Mouse (Mus musculus): ENCODE results near the gene Ivl. TPM values are rescaled to one million over a fixed set of nuclear protein-coding genes. Genes with fewer than 3 reads are reported as not detected.

Gene Ivl
- polyA plus RNA-seq, 1 experiment from 2014 or later: not detected

DNA sequence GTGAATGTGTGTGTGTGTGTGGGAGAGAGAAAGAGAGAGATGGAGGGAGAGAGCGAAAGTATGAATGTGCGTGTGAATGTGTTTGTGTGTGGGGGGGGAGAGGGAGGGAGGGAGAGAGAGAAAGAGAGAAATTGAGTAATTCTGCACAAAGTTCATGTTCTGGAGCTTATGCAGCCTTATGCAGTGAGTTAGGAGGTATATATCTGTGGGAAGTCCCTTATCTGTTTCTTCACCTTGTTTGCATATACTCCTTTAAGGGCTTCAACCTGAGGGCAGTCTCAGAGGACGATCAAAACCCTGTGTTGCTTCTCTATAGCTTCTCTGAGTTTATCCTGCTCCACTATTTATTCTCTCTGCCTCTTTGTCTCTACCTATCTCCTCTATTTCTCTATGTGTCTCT lies 13.7 kb upstream of the Ivl start:
- no peak overlapping the region for H3K4me3 ChIP-seq (replicated peaks; ENCODE audit: low read length)
- no peak overlapping the region for H3K9ac ChIP-seq (replicated peaks; ENCODE audit: low read depth, low read length)
- H3K4me2 ChIP-seq (ENCODE audit: low read length): no peak overlapping the region
- H3K27me3 ChIP-seq (replicated peaks; ENCODE audit: control insufficient read depth, insufficient read depth, low read length): no peaks in the 10 kb centered on the region
- H3K27ac ChIP-seq (ENCODE audit: low read length): no peak overlapping the region
- H3K9me3 ChIP-seq (ENCODE audit: control insufficient read depth, low read length): no peaks in the 10 kb centered on the region
- no peak for ATAC-seq
- no peaks in the 10 kb centered on the region for H3K4me1 ChIP-seq (replicated peaks; ENCODE audit: control insufficient read depth, insufficient read depth, low read length)
- 93% methylated on average over 3 of the region's 3 CpGs for WGBS
- H3K36me3 ChIP-seq (ENCODE audit: control insufficient read depth, insufficient read depth): no peaks in the 10 kb centered on the region

DNA sequence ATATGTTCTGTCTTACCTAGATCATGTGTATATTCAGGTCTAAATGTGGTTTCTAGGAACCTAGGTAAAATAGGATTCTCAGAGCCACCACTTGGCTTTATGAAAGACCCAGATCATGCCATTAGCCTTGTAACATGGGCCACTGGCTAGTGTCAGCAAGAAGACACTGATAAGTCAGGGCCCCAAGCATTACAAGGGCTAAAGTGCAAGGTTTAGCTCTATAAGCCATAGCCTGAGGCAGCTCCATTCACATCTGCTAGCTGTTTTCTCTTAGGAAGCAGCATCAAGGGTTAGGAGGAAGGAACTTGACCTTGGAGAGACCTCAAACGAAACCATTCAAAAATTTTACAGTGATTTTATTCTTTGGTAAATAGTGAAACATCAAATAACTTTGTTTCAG lies 11.5 kb upstream of the Ivl start:
- Histone ChIP-seq H3K4me1 (replicated peaks; ENCODE audit: control insufficient read depth, insufficient read depth, low read length) (no peaks in the 10 kb centered on the region), H3K4me3 (replicated peaks; ENCODE audit: low read length) (no peak overlapping the region), H3K27ac (ENCODE audit: low read length) (no peak overlapping the region), H3K4me2 (ENCODE audit: low read length) (no peak overlapping the region), H3K9ac (replicated peaks; ENCODE audit: low read depth, low read length) (no peak overlapping the region), H3K9me3 (ENCODE audit: control insufficient read depth, low read length) (no peaks in the 10 kb centered on the region), H3K36me3 (ENCODE audit: control insufficient read depth, insufficient read depth) (no peaks in the 10 kb centered on the region), H3K27me3 (replicated peaks; ENCODE audit: control insufficient read depth, insufficient read depth, low read length) (no peaks in the 10 kb centered on the region)
- ATAC-seq: no peak
- WGBS: 76% methylated on average over 1 of the region's 1 CpGs

DNA sequence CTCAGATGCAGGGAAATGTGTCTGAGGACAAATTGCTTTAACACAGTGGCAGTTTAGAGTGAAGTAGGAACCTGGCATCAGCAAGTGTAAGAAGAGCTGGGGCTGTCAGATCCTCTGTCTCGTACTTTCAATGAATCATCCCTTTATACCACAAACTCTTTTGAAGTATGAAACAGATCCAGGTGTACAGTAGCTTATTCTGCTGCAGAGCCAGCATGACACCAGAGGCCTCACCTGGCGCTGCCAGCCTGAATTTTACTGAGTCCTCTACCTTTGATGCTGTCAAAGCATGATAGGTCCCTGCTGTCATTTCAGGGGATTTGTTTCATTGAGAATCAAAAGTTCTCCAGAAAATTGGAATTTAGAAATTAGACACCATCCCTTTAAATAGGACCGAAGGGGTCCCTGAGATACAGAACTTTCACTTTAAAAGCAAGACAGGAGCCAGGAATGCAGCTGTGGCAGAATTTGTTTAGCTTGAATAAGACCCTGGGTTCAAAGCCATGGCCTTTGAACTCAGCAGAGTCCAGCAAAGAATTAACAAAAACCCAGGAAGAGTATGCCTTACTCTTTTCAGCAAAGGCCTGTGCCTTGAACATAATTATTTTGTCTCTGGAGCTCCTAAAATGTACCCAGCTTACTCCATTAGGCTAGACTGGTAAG lies 9.8 kb upstream of the Ivl start:
- no peak for ATAC-seq
- H3K9ac ChIP-seq (replicated peaks; ENCODE audit: low read depth, low read length): no peak overlapping the region
- no peak overlapping the region for H3K27ac ChIP-seq (ENCODE audit: low read length)
- no peaks in the 10 kb centered on the region for H3K36me3 ChIP-seq (ENCODE audit: control insufficient read depth, insufficient read depth)
- H3K4me3 ChIP-seq (replicated peaks; ENCODE audit: low read length): no peak overlapping the region
- no peak overlapping the region for H3K4me2 ChIP-seq (ENCODE audit: low read length)
- no peaks in the 10 kb centered on the region for H3K27me3 ChIP-seq (replicated peaks; ENCODE audit: control insufficient read depth, insufficient read depth, low read length)
- no peaks in the 10 kb centered on the region for H3K4me1 ChIP-seq (replicated peaks; ENCODE audit: control insufficient read depth, insufficient read depth, low read length)
- no peaks in the 10 kb centered on the region for H3K9me3 ChIP-seq (ENCODE audit: control insufficient read depth, low read length)
- WGBS: 59% methylated on average over 3 of the region's 3 CpGs

GRCm38 (mm10) chr3:92579508-92579907 lies 6.0 kb upstream of the Ivl start:
- Histone ChIP-seq H3K4me3 (replicated peaks; ENCODE audit: low read length) (no peak overlapping the region), H3K27ac (ENCODE audit: low read length) (no peak overlapping the region), H3K4me1 (replicated peaks; ENCODE audit: control insufficient read depth, insufficient read depth, low read length) (no peaks in the 10 kb centered on the region), H3K27me3 (replicated peaks; ENCODE audit: control insufficient read depth, insufficient read depth, low read length) (no peaks in the 10 kb centered on the region), H3K9ac (replicated peaks; ENCODE audit: low read depth, low read length) (no peak overlapping the region), H3K9me3 (ENCODE audit: control insufficient read depth, low read length) (no peaks in the 10 kb centered on the region), H3K36me3 (ENCODE audit: control insufficient read depth, insufficient read depth) (no peaks in the 10 kb centered on the region), H3K4me2 (ENCODE audit: low read length) (no peak overlapping the region)
- ATAC-seq: no peak
- 69% methylated on average over 1 of the region's 1 CpGs for WGBS

GRCm38 (mm10) chr3:92578652-92579413 lies 5.3 kb upstream of the Ivl start:
- Histone ChIP-seq H3K9me3 (ENCODE audit: control insufficient read depth, low read length) (no peaks in the 10 kb centered on the region), H3K27me3 (replicated peaks; ENCODE audit: control insufficient read depth, insufficient read depth, low read length) (no peaks in the 10 kb centered on the region), H3K4me3 (replicated peaks; ENCODE audit: low read length) (no peak overlapping the region), H3K9ac (replicated peaks; ENCODE audit: low read depth, low read length) (no peak overlapping the region), H3K4me1 (replicated peaks; ENCODE audit: control insufficient read depth, insufficient read depth, low read length) (no peaks in the 10 kb centered on the region), H3K36me3 (ENCODE audit: control insufficient read depth, insufficient read depth) (no peaks in the 10 kb centered on the region), H3K4me2 (ENCODE audit: low read length) (no peak overlapping the region), H3K27ac (ENCODE audit: low read length) (no peak overlapping the region)
- ATAC-seq: no peak
- WGBS: 69% methylated on average over 4 of the region's 4 CpGs

- Histone ChIP-seq H3K27me3 (replicated peaks; ENCODE audit: control insufficient read depth, insufficient read depth, low read length) (no peaks in the 10 kb centered on the region), H3K4me3 (replicated peaks; ENCODE audit: low read length) (no peak overlapping the region), H3K9ac (replicated peaks; ENCODE audit: low read depth, low read length) (no peak overlapping the region), H3K27ac (ENCODE audit: low read length) (no peak overlapping the region), H3K4me1 (replicated peaks; ENCODE audit: control insufficient read depth, insufficient read depth, low read length) (no peaks in the 10 kb centered on the region), H3K36me3 (ENCODE audit: control insufficient read depth, insufficient read depth) (no peaks in the 10 kb centered on the region), H3K4me2 (ENCODE audit: low read length) (no peak overlapping the region), H3K9me3 (ENCODE audit: control insufficient read depth, low read length) (no peaks in the 10 kb centered on the region)
- 63% methylated on average over 2 of the region's 2 CpGs for WGBS
- ATAC-seq: no peak
Observed at GRCm38 (mm10) chr3:92572514-92573155, 900 bp downstream of the Ivl start.

DNA sequence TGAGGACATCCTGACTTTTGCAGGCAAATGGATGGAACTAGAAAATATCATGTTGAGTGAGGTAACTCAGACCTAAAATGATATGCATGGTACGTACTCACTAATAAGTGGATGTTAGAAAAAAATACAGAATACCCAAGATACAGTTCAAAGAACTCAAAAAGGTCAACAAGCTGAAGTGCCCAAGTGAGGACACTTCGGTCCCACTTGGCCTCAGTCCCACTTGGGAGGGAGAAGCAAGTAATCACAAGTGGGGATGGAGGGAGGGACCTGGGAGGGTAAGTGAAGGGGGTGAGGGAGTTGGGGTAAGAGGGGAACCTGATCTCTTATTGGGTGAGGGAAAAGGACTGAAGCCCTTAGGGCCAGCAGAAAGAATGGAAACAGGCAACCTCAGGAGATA lies 4.8 kb downstream of the Ivl start:
- Histone ChIP-seq H3K9ac (replicated peaks; ENCODE audit: low read depth, low read length) (no peak overlapping the region), H3K4me2 (ENCODE audit: low read length) (no peak overlapping the region), H3K9me3 (ENCODE audit: control insufficient read depth, low read length) (no peaks in the 10 kb centered on the region), H3K36me3 (ENCODE audit: control insufficient read depth, insufficient read depth) (no peaks in the 10 kb centered on the region), H3K27ac (ENCODE audit: low read length) (no peak overlapping the region), H3K27me3 (replicated peaks; ENCODE audit: control insufficient read depth, insufficient read depth, low read length) (no peaks in the 10 kb centered on the region), H3K4me3 (replicated peaks; ENCODE audit: low read length) (no peak overlapping the region), H3K4me1 (replicated peaks; ENCODE audit: control insufficient read depth, insufficient read depth, low read length) (no peaks in the 10 kb centered on the region)
- no peak for ATAC-seq
- 92% methylated on average over 2 of the region's 2 CpGs for WGBS

DNA sequence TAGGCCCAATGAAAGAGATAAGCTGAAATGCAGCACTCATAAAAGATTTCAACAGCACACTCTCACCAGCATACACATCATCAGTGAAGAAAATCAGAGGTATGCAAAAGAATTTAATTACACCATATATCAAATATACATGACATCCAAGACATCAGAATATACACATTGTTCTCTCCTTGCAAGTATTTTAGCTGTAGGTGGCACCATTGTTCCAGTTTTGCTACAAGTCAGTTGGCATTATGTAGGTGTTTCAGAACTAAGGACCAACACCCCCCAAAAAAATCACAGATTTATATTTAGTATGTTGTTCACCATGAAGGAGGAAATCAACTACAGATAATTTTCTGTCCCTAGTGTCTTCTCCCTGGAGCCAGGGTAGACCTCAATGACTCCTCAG lies 8.1 kb downstream of the Ivl start:
- no peaks in the 10 kb centered on the region for H3K4me1 ChIP-seq (replicated peaks; ENCODE audit: control insufficient read depth, insufficient read depth, low read length)
- no peak for ATAC-seq
- H3K9ac ChIP-seq (replicated peaks; ENCODE audit: low read depth, low read length): no peak overlapping the region
- H3K9me3 ChIP-seq (ENCODE audit: control insufficient read depth, low read length): no peaks in the 10 kb centered on the region
- no peaks in the 10 kb centered on the region for H3K27me3 ChIP-seq (replicated peaks; ENCODE audit: control insufficient read depth, insufficient read depth, low read length)
- no peak overlapping the region for H3K27ac ChIP-seq (ENCODE audit: low read length)
- H3K4me2 ChIP-seq (ENCODE audit: low read length): no peak overlapping the region
- no peaks in the 10 kb centered on the region for H3K36me3 ChIP-seq (ENCODE audit: control insufficient read depth, insufficient read depth)
- H3K4me3 ChIP-seq (replicated peaks; ENCODE audit: low read length): no peak overlapping the region

DNA sequence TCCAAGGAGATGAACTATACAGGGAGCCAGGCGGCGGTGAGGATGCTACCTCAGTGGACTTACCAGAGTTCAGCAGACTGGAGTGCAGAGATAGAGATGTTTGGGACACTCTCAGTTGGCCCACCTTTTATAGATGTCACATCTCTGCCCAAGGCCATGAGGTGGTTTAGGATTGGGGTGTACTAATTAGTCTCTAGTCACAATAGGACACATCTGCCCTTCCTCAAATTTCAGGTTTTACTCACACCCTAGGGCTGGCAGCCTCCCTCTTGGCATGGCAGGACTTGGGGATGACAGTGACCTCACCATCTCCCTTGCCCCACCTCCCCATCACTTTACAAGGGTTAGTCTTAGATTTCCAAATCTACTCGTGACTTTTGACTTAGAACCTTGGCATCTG lies 39.1 kb downstream of the Ivl start, which contains the start of gene 2310046K23Rik:
2310046K23Rik (minus strand) TSS at position 101 of the 400 bp plus-strand sequence.
- ATAC-seq: no peak
- Histone ChIP-seq H3K4me1 (replicated peaks; ENCODE audit: control insufficient read depth, insufficient read depth, low read length) (no peaks in the 10 kb centered on the region), H3K4me3 (replicated peaks; ENCODE audit: low read length) (no peak within 1 kb of the TSS), H3K4me2 (ENCODE audit: low read length) (no peak within 1 kb of the TSS), H3K9ac (replicated peaks; ENCODE audit: low read depth, low read length) (no peak within 1 kb of the TSS), H3K9me3 (ENCODE audit: control insufficient read depth, low read length) (no peaks in the 10 kb centered on the region), H3K36me3 (ENCODE audit: control insufficient read depth, insufficient read depth) (no peaks in the 10 kb centered on the region), H3K27me3 (replicated peaks; ENCODE audit: control insufficient read depth, insufficient read depth, low read length) (no peaks in the 10 kb centered on the region), H3K27ac (ENCODE audit: low read length) (no peak within 1 kb of the TSS)
- WGBS: 92% methylated on average over 3 of the region's 3 CpGs
